Mouse (Mus musculus): ENCODE data around the gene Bap1.
A peak's percentile ranks its signal among the peaks of the same experiment; 100 is the strongest.

The Bap1 gene

GRCm38 (mm10) chr14:31251084-31251604 is at the start of gene Bap1, which contains the start of gene Phf7:
Gene Bap1 (plus strand): TSS chr14:31251450.
Gene Phf7 (minus strand): TSS chr14:31251317.
- peak; percentile 79 for DNase-seq (ENCODE audit: low read depth, low spot score)

- no peak for DNase-seq (ENCODE audit: low read depth, low spot score)
These were observed 46.4 kb upstream of the Bap1 start for GRCm38 (mm10) chr14:31204844-31205243.

- no peak for DNase-seq (ENCODE audit: low read depth, low spot score)
These were observed 46.0 kb upstream of the Bap1 start for GRCm38 (mm10) chr14:31205244-31205561.

- no peak for DNase-seq (ENCODE audit: low read depth, low spot score)
These were observed 45.4 kb upstream of the Bap1 start for GRCm38 (mm10) chr14:31205562-31206467.

GRCm38 (mm10) chr14:31206472-31206981 is 44.7 kb upstream of the Bap1 start:
- peak; percentile 83 for DNase-seq (ENCODE audit: low read depth, low spot score)

GRCm38 (mm10) chr14:31207070-31207830 is 44.0 kb upstream of the Bap1 start:
- no peak for DNase-seq (ENCODE audit: low read depth, low spot score)

- DNase-seq (ENCODE audit: low read depth, low spot score): no peak
These were observed 43.2 kb upstream of the Bap1 start, which contains the start of gene Tnnc1 for GRCm38 (mm10) chr14:31208084-31208483. Gene Tnnc1 (plus strand): TSS chr14:31208312.

- no peak for DNase-seq (ENCODE audit: low read depth, low spot score)
These were observed 42.1 kb upstream of the Bap1 start for GRCm38 (mm10) chr14:31209133-31209557.

- no peak for DNase-seq (ENCODE audit: low read depth, low spot score)
These were observed 39.4 kb upstream of the Bap1 start for GRCm38 (mm10) chr14:31211854-31212253.

GRCm38 (mm10) chr14:31212499-31212898 is 38.8 kb upstream of the Bap1 start:
- no peak for DNase-seq (ENCODE audit: low read depth, low spot score)

- DNase-seq (ENCODE audit: low read depth, low spot score): no peak
These were observed 37.4 kb upstream of the Bap1 start for GRCm38 (mm10) chr14:31213868-31214267.

- DNase-seq (ENCODE audit: low read depth, low spot score): no peak
These were observed 36.6 kb upstream of the Bap1 start for GRCm38 (mm10) chr14:31214684-31215083.

- no peak for DNase-seq (ENCODE audit: low read depth, low spot score)
These were observed 35.9 kb upstream of the Bap1 start for GRCm38 (mm10) chr14:31215157-31216002.

- DNase-seq (ENCODE audit: low read depth, low spot score): no peak
These were observed 34.4 kb upstream of the Bap1 start, which contains the start of gene Nisch for GRCm38 (mm10) chr14:31216846-31217245. Gene Nisch (minus strand): TSS chr14:31216946.

- DNase-seq (ENCODE audit: low read depth, low spot score): no peak
These were observed 33.6 kb upstream of the Bap1 start, which contains the start of gene Sema3g for GRCm38 (mm10) chr14:31217666-31218065. Gene Sema3g (plus strand): TSS chr14:31217860.

GRCm38 (mm10) chr14:31226978-31227377 is 24.3 kb upstream of the Bap1 start:
- no peak for DNase-seq (ENCODE audit: low read depth, low spot score)

- DNase-seq (ENCODE audit: low read depth, low spot score): no peak
These were observed 23.0 kb upstream of the Bap1 start for GRCm38 (mm10) chr14:31228234-31228633.

GRCm38 (mm10) chr14:31230442-31230841 is 20.8 kb upstream of the Bap1 start:
- no peak for DNase-seq (ENCODE audit: low read depth, low spot score)

GRCm38 (mm10) chr14:31232404-31233069 is 18.7 kb upstream of the Bap1 start:
- no peak for DNase-seq (ENCODE audit: low read depth, low spot score)

Measured in telencephalon, adult 2 months (tissue).